Mouse (Mus musculus) hindbrain, embryonic 13.5 days (tissue): ENCODE data around the gene Tmc5. TPM values are rescaled to one million over a fixed set of nuclear protein-coding genes. Genes with fewer than 3 reads are reported as not detected.

Experiments
- ATAC-seq: fragments of 200-750 bp; cut with Nextera tagmentation; 2 replicates; pipeline ENCODE4 v1.8.0; 2017; ENCODE audit warnings: moderate TSS enrichment; ENCODE audit not compliant: low FRiP score
- H3K27ac ChIP-seq: fragments of 300-500 bp; sonication (generic); 2 replicates; pipeline ENCODE4 v1.5.1; 2015; ENCODE audit warnings: inconsistent platforms, mild to moderate bottlenecking, moderate library complexity
- H3K27me3 ChIP-seq: fragments of 300-500 bp; sonication (generic); 2 replicates; pipeline ENCODE4 v1.6.1; 2015; ENCODE audit warnings: mild to moderate bottlenecking, inconsistent platforms
- H3K36me3 ChIP-seq: fragments of 300-500 bp; sonication (generic); 2 replicates; pipeline ENCODE4 v1.6.1; 2015; ENCODE audit warnings: mild to moderate bottlenecking, inconsistent platforms
- H3K4me1 ChIP-seq: fragments of 300-500 bp; sonication (generic); replicated peaks from 2 replicates; pipeline ENCODE4 v1.6.1; 2015; ENCODE audit warnings: inconsistent platforms
- H3K4me2 ChIP-seq: fragments of 300-500 bp; sonication (generic); 2 replicates; pipeline ENCODE4 v1.6.1; 2015; ENCODE audit warnings: inconsistent platforms, mild to moderate bottlenecking, moderate library complexity
- H3K4me3 ChIP-seq: fragments of 300-500 bp; sonication (generic); 2 replicates; pipeline ENCODE4 v1.5.1; 2015; ENCODE audit warnings: mild to moderate bottlenecking, inconsistent platforms
- H3K9ac ChIP-seq: fragments of 300-500 bp; sonication (generic); 2 replicates; pipeline ENCODE4 v1.6.1; 2015; ENCODE audit warnings: mild to moderate bottlenecking, inconsistent platforms
- H3K9me3 ChIP-seq: fragments of 300-500 bp; sonication (generic); 2 replicates; pipeline ENCODE4 v1.6.1; 2016; ENCODE audit warnings: inconsistent platforms
- WGBS: fragments of 180-500 bp; shearing (Covaris S2); methylation state at CpG from one replicate; pipeline ENCODE4 v1.1.7; 2015; 5-methylcytosine and 5-hydroxymethylcytosine counted together
- polyA plus RNA-seq: library from polyadenylated mRNA; unstranded; fragments of >200 nt; fragmentation: Nextera tagmentation; extraction: Ambion mirVana; gene quantifications from 2 replicates; pipeline ENCODE4 v1.2.1, GENCODE M21; 2015

Gene Tmc5
- polyA plus RNA-seq, 1 experiment from 2014 or later: 0.21 TPM

- Histone ChIP-seq H3K4me2 (no peak overlapping the region), H3K4me3 (no peak overlapping the region), H3K27me3 (no peaks in the 10 kb centered on the region), H3K27ac (no peak overlapping the region), H3K9ac (no peak overlapping the region), H3K36me3 (no peaks in the 10 kb centered on the region), H3K9me3 (no peaks in the 10 kb centered on the region), H3K4me1 (no peaks in the 10 kb centered on the region)
- WGBS: 78% methylated on average over 6 of the region's 6 CpGs
- ATAC-seq: no peak
These were observed 55.6 kb downstream of the Tmc5 start for GRCm38 (mm10) chr7:118652572-118653295.

- ATAC-seq: no peak
- 33% methylated on average over 6 of the region's 6 CpGs for WGBS
- Histone ChIP-seq H3K36me3 (no peaks in the 10 kb centered on the region), H3K4me2 (no peak overlapping the region), H3K27ac (no peak overlapping the region), H3K4me1 (no peaks in the 10 kb centered on the region), H3K9me3 (no peaks in the 10 kb centered on the region), H3K9ac (no peak overlapping the region), H3K27me3 (no peaks in the 10 kb centered on the region), H3K4me3 (no peak overlapping the region)
These were observed 59.6 kb downstream of the Tmc5 start for GRCm38 (mm10) chr7:118656730-118657129.

GRCm38 (mm10) chr7:118667773-118668172, 70.7 kb downstream of the Tmc5 start:
- H3K27me3 ChIP-seq: no peaks in the 10 kb centered on the region
- no peak overlapping the region for H3K9ac ChIP-seq
- no peaks in the 10 kb centered on the region; the same call in 1 of the 2 replicates for H3K36me3 ChIP-seq
- H3K27ac ChIP-seq: no peak overlapping the region
- no peak for ATAC-seq
- peaks cover 7% of the 10 kb centered on the region for H3K9me3 ChIP-seq
- WGBS: 95% methylated on average over 2 of the region's 2 CpGs
- no peak overlapping the region for H3K4me3 ChIP-seq
- no peaks in the 10 kb centered on the region for H3K4me1 ChIP-seq
- no peak overlapping the region for H3K4me2 ChIP-seq

- Histone ChIP-seq H3K4me3 (no peak overlapping the region), H3K36me3 (no peaks in the 10 kb centered on the region), H3K27ac (no peak overlapping the region), H3K4me1 (no peaks in the 10 kb centered on the region), H3K27me3 (no peaks in the 10 kb centered on the region), H3K9me3 (no peaks in the 10 kb centered on the region), H3K4me2 (no peak overlapping the region), H3K9ac (no peak overlapping the region)
- WGBS: 71% methylated on average over 4 of the region's 4 CpGs
- no peak for ATAC-seq
These were observed 73.0 kb downstream of the Tmc5 start for GRCm38 (mm10) chr7:118670142-118670541.

- H3K4me3 ChIP-seq: no peak overlapping the region
- H3K27ac ChIP-seq: no peak overlapping the region
- H3K36me3 ChIP-seq: no peaks in the 10 kb centered on the region
- H3K27me3 ChIP-seq: no peaks in the 10 kb centered on the region
- 0 out of 2 replicates have a peak, but pooled peaks cover 5% of the 10 kb centered on the region for H3K9me3 ChIP-seq
- no peak for ATAC-seq
- no peaks in the 10 kb centered on the region for H3K4me1 ChIP-seq
- WGBS: 87% methylated on average over 4 of the region's 4 CpGs
- H3K9ac ChIP-seq: no peak overlapping the region
- H3K4me2 ChIP-seq: no peak overlapping the region
These were observed 79.7 kb downstream of the Tmc5 start for GRCm38 (mm10) chr7:118676826-118677225.

- Histone ChIP-seq H3K4me3 (no peak overlapping the region), H3K27me3 (no peaks in the 10 kb centered on the region), H3K4me1 (no peaks in the 10 kb centered on the region), H3K9ac (no peak overlapping the region), H3K27ac (no peak overlapping the region), H3K36me3 (peaks cover 68% of the 10 kb centered on the region), H3K9me3 (no peaks in the 10 kb centered on the region), H3K4me2 (no peak overlapping the region)
- ATAC-seq: peak; percentile 65
- WGBS: 23% methylated on average over 5 of the region's 5 CpGs
These were observed 91.1 kb downstream of the Tmc5 start for GRCm38 (mm10) chr7:118688199-118688598.

GRCm38 (mm10) chr7:118689088-118689487, 92.0 kb downstream of the Tmc5 start:
- Histone ChIP-seq H3K9ac (no peak overlapping the region), H3K36me3 (peaks cover 70% of the 10 kb centered on the region), H3K4me3 (no peak overlapping the region), H3K27me3 (no peaks in the 10 kb centered on the region), H3K27ac (no peak overlapping the region), H3K4me1 (no peaks in the 10 kb centered on the region), H3K9me3 (no peaks in the 10 kb centered on the region), H3K4me2 (no peak overlapping the region)
- ATAC-seq: no peak
- 90% methylated on average over 7 of the region's 7 CpGs for WGBS

GRCm38 (mm10) chr7:118691287-118691686, 94.2 kb downstream of the Tmc5 start:
- Histone ChIP-seq H3K4me3 (no peak overlapping the region), H3K9me3 (no peaks in the 10 kb centered on the region), H3K27ac (no peak overlapping the region), H3K4me1 (no peaks in the 10 kb centered on the region), H3K36me3 (peaks cover 87% of the 10 kb centered on the region), H3K4me2 (no peak overlapping the region), H3K27me3 (no peaks in the 10 kb centered on the region), H3K9ac (no peak overlapping the region)
- ATAC-seq: no peak
- WGBS: 93% methylated on average over 2 of the region's 2 CpGs

GRCm38 (mm10) chr7:118696146-118696545, 99.0 kb downstream of the Tmc5 start:
- no peak for ATAC-seq
- Histone ChIP-seq H3K36me3 (peaks cover 70% of the 10 kb centered on the region), H3K27me3 (no peaks in the 10 kb centered on the region), H3K4me2 (no peak overlapping the region), H3K9ac (no peak overlapping the region), H3K4me3 (no peak overlapping the region), H3K27ac (no peak overlapping the region), H3K4me1 (no peaks in the 10 kb centered on the region; the same call in 1 of the 2 replicates), H3K9me3 (no peaks in the 10 kb centered on the region)
- WGBS: 96% methylated on average over 6 of the region's 6 CpGs

GRCm38 (mm10) chr7:118697168-118697567, 100.1 kb downstream of the Tmc5 start:
- no peak overlapping the region for H3K4me2 ChIP-seq
- no peak overlapping the region for H3K9ac ChIP-seq
- H3K36me3 ChIP-seq: peaks cover 67% of the 10 kb centered on the region
- H3K4me3 ChIP-seq: no peak overlapping the region
- H3K9me3 ChIP-seq: no peaks in the 10 kb centered on the region
- no peaks in the 10 kb centered on the region; the same call in 1 of the 2 replicates for H3K4me1 ChIP-seq
- no peak for ATAC-seq
- H3K27me3 ChIP-seq: no peaks in the 10 kb centered on the region
- no peak overlapping the region for H3K27ac ChIP-seq
- 80% methylated on average over 4 of the region's 4 CpGs for WGBS

GRCm38 (mm10) chr7:118698882-118699281, 101.8 kb downstream of the Tmc5 start:
- no peak overlapping the region for H3K4me2 ChIP-seq
- no peak overlapping the region for H3K9ac ChIP-seq
- H3K4me3 ChIP-seq: no peak overlapping the region
- peaks cover 61% of the 10 kb centered on the region for H3K36me3 ChIP-seq
- 96% methylated on average over 9 of the region's 9 CpGs for WGBS
- H3K9me3 ChIP-seq: no peaks in the 10 kb centered on the region
- no peak for ATAC-seq
- H3K4me1 ChIP-seq: peaks cover 13% of the 10 kb centered on the region
- H3K27ac ChIP-seq: no peak overlapping the region
- H3K27me3 ChIP-seq: no peaks in the 10 kb centered on the region

GRCm38 (mm10) chr7:118703144-118703561, 106.1 kb downstream of the Tmc5 start:
- WGBS: 91% methylated on average over 15 of the region's 15 CpGs
- Histone ChIP-seq H3K27me3 (no peaks in the 10 kb centered on the region), H3K27ac (no peak overlapping the region), H3K4me3 (peak overlapping the region; percentile 87; the same call in 1 of the 2 replicates), H3K9ac (no peak overlapping the region), H3K4me2 (peak overlapping the region; percentile 66), H3K4me1 (peaks cover 31% of the 10 kb centered on the region), H3K9me3 (no peaks in the 10 kb centered on the region), H3K36me3 (peaks cover 19% of the 10 kb centered on the region)
- no peak for ATAC-seq
